Mouse (Mus musculus) bone marrow, adult 2 months (tissue): ENCODE data around the gene Ldb2. TPM values are rescaled to one million over a fixed set of nuclear protein-coding genes. Genes with fewer than 3 reads are reported as not detected.

Experiments
- H3K27ac ChIP-seq: fragments of 200-500 bp; 2 replicates; pipeline ENCODE4 v1.5.1; 2012; ENCODE audit warnings: low read depth, mild to moderate bottlenecking, control low read depth, inconsistent platforms, low read length; ENCODE audit not compliant: control insufficient read depth, poor library complexity, insufficient read depth
- H3K4me1 ChIP-seq: fragments of 200-500 bp; 2 replicates; pipeline ENCODE4 v1.6.1; 2011; ENCODE audit warnings: low read length; ENCODE audit not compliant: control insufficient read depth, insufficient read depth
- H3K4me3 ChIP-seq: fragments of 200-500 bp; replicated peaks from 2 replicates; pipeline ENCODE3; 2011; ENCODE audit warnings: mild to moderate bottlenecking, low read depth, low read length, control low read depth; ENCODE audit not compliant: control insufficient read depth
- CTCF ChIP-seq: fragments of 200-500 bp; IDR thresholded peaks from 2 replicates; pipeline ENCODE4 v1.5.1; 2011; ENCODE audit warnings: low read length, control low read depth; ENCODE audit not compliant: control insufficient read depth, insufficient read depth
- POLR2A ChIP-seq: fragments of 200-500 bp; IDR thresholded peaks from 2 replicates; pipeline ENCODE4 v1.6.1; 2011; ENCODE audit warnings: low read depth, mild to moderate bottlenecking, control low read depth, low read length, borderline replicate concordance; ENCODE audit not compliant: control insufficient read depth
- WGBS: fragments of 180-500 bp; shearing (Covaris S2); methylation state at CpG from one replicate; pipeline ENCODE4 v1.1.7; 2018; 5-methylcytosine and 5-hydroxymethylcytosine counted together
- polyA plus RNA-seq: library from polyadenylated mRNA; stranded (reverse); fragments of >200 nt; gene quantifications from 2 replicates; pipeline ENCODE4 v1.2.4, GENCODE M21; 2011; ENCODE audit warnings: low replicate concordance; ENCODE audit not compliant: missing spikeins, insufficient read depth, insufficient read length

Gene Ldb2
- polyA plus RNA-seq, 1 experiment = 5.1 TPM

- H3K4me3 ChIP-seq = no peak overlapping the region
- 58% methylated on average over 8 of the region's 8 CpGs for WGBS
- TF ChIP-seq POLR2A = no peak
- TF ChIP-seq CTCF = no peak
- no peak overlapping the region for H3K27ac ChIP-seq
- H3K4me1 ChIP-seq = no peaks in the 10 kb centered on the region
These were observed 69.7 kb downstream of the Ldb2 start for GRCm38 (mm10) chr5:44729646-44730310.

GRCm38 (mm10) chr5:44727995-44728394 is 71.5 kb downstream of the Ldb2 start:
- H3K27ac ChIP-seq = no peak overlapping the region
- no peak overlapping the region for H3K4me3 ChIP-seq
- 88% methylated on average over 11 of the region's 11 CpGs for WGBS
- no peaks in the 10 kb centered on the region for H3K4me1 ChIP-seq
- no peak for TF ChIP-seq CTCF
- TF ChIP-seq POLR2A = no peak

- TF ChIP-seq POLR2A = no peak
- H3K27ac ChIP-seq = no peak overlapping the region
- H3K4me3 ChIP-seq = no peak overlapping the region
- WGBS = 53% methylated on average over 14 of the region's 14 CpGs
- no peaks in the 10 kb centered on the region for H3K4me1 ChIP-seq
These were observed 72.7 kb downstream of the Ldb2 start for GRCm38 (mm10) chr5:44726546-44727476.

GRCm38 (mm10) chr5:44725501-44725900 is 74.0 kb downstream of the Ldb2 start:
- no peak overlapping the region for H3K27ac ChIP-seq
- no peak overlapping the region for H3K4me3 ChIP-seq
- TF ChIP-seq POLR2A (no peak), CTCF (no peak)
- H3K4me1 ChIP-seq = no peaks in the 10 kb centered on the region
- 57% methylated on average over 2 of the region's 2 CpGs for WGBS

GRCm38 (mm10) chr5:44719872-44720271 is 79.6 kb downstream of the Ldb2 start:
- 50% methylated on average over 1 of the region's 1 CpGs for WGBS
- TF ChIP-seq CTCF (no peak), POLR2A (no peak)
- no peaks in the 10 kb centered on the region for H3K4me1 ChIP-seq
- no peak overlapping the region for H3K27ac ChIP-seq
- no peak overlapping the region for H3K4me3 ChIP-seq

GRCm38 (mm10) chr5:44714508-44714907 is 85.0 kb downstream of the Ldb2 start:
- Histone ChIP-seq H3K4me3 (no peak overlapping the region), H3K4me1 (no peaks in the 10 kb centered on the region), H3K27ac (no peak overlapping the region)
- WGBS = 75% methylated on average over 4 of the region's 4 CpGs
- TF ChIP-seq CTCF (no peak), POLR2A (no peak)

GRCm38 (mm10) chr5:44713181-44713789 is 86.2 kb downstream of the Ldb2 start:
- H3K4me3 ChIP-seq = no peak overlapping the region
- WGBS = 84% methylated on average over 5 of the region's 5 CpGs
- TF ChIP-seq POLR2A = no peak
- H3K4me1 ChIP-seq = no peaks in the 10 kb centered on the region
- no peak overlapping the region for H3K27ac ChIP-seq

- H3K4me1 ChIP-seq = no peaks in the 10 kb centered on the region
- no peak for TF ChIP-seq POLR2A
- no peak for TF ChIP-seq CTCF
- 32% methylated on average over 5 of the region's 5 CpGs for WGBS
These were observed 88.3 kb downstream of the Ldb2 start for GRCm38 (mm10) chr5:44711211-44711610.

More at GRCm38 (mm10) chr5:44711211-44711610, 88.3 kb downstream of the Ldb2 start:
- H3K27ac ChIP-seq = no peak overlapping the region
- H3K4me3 ChIP-seq = no peak overlapping the region
